Mouse (Mus musculus) right cerebral cortex, adult 2 months (tissue): Measurements from ENCODE around the gene Rab11fip3.
"Not testable (repeated sequence)": the region's sequence is repeated elsewhere in the genome, so short reads cannot be mapped to it uniquely, and the experiment has no call there.

ENCODE experiments used
- DNase-seq, 2 experiments: peaks; one replicate each; pipeline ENCODE4 v3.0.0; 2021 to 2022; ENCODE audit warnings: low spot score in 2 of 2

The Rab11fip3 gene

GRCm38 (mm10) chr17:26040711-26041110, 28.6 kb downstream of the Rab11fip3 start:
- not testable (repeated sequence) for DNase-seq

DNA sequence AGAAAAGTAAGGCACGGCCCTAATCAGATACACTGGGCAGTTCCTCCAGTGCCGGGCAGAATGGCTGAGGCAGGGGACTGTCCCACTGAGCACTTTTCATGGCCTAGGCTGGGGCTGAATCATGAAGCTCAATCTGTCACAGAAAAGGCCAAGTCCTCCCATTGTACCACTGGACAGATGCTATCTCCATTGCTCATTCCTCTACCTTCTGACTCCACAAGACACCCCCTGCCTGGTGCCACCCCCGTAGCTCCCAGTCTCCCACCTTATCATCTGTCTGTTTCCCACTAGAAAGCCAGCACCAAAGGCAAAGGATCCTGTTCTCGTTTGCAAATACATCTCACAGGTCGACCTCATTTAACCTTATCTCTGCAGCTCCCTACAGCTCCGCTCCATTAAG, 37.3 kb downstream of the Rab11fip3 start:
- no peak for DNase-seq

DNA sequence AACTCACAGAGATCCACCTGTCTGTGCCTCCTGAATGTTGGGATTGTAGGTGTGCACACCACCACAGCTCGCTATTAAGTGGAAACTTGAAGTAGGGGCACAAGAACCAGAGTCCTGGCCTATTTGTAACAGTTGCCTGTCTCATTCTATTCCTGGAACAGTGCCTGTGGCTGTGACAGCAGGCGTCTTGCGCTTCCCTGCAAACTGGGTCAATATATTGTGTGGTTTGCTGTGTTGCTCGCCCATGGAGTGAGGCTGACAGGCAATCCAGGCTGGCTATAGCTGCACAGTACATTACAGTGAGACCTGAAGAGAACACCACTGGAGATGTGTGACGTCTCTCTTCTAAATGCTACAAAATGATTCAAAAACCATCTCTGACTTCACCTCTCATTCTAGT, 37.8 kb downstream of the Rab11fip3 start:
- peak; percentile 51 to 58 for DNase-seq

DNA sequence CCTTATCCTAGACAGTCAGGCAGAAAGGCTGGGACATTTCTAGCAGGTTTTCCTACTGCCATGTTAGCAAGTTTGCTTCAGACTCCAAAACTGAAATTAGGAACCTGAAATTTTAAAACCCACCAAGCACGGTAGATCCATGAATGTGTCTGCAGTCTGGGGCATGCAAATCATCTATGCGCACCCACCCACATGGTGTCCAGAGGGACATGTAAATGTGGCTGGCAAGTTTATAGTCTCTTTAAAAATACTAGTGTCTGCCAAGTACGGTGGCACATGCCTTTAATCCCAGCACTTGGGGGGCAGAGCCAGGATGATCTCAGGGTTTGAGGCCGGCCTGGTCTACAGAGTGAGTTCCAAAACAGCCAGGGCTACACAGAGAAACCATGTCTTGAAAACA, 41.1 kb downstream of the Rab11fip3 start:
- no peak for DNase-seq

- no peak for DNase-seq
Observed at GRCm38 (mm10) chr17:26024674-26025073, 44.7 kb downstream of the Rab11fip3 start.

GRCm38 (mm10) chr17:26023966-26024365, 45.4 kb downstream of the Rab11fip3 start:
- no peak for DNase-seq

DNA sequence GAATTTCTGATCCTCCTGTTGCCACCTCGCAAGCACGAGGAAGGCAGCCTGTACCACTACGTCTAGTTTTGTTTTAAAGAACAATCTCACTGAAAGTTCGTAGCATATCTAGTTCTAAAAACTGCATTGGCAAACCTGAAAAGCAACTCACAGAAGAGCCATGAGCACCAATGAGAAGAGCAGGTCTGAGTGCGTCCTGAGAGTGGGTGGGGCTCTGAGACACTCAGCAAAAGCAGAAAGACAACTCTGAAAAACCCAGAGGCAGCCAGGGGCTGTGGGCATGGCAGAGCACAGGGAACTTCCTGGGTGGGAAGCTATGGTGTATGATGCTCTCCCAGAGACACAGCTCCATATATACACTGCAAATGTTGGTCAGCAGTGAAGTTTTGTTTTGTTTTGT, 46.2 kb downstream of the Rab11fip3 start:
- DNase-seq, result no peak

DNA sequence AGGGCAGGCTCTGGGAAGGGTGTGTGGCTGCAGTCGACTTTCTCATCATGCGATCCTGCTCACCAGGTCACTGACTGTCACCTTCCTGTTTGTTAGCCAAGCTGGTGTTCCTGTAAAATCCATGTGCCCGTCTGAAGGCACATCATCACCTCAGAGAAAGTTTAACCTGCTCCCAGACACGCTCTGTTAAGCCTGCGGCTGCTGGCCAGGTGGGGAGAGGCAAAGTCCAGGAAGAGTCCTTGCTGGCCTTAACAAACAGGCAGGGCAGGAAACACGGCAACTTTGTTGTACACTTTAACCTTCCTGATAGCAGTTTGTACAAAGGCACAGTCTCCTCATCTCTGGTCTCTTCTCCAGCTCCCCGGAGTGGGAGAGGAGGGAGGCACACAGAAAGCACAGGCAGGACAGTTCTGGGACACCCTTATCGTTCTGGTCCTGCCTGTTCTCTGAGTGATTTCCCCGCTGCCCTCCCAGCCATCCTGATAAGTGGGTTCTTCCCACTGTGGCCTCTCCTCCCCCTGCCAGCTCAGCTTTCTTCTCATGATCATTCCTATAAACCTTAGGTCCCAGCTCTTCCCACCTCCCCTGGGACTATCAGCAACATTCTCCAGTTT, 47.5 kb downstream of the Rab11fip3 start:
- DNase-seq, result no peak

DNA sequence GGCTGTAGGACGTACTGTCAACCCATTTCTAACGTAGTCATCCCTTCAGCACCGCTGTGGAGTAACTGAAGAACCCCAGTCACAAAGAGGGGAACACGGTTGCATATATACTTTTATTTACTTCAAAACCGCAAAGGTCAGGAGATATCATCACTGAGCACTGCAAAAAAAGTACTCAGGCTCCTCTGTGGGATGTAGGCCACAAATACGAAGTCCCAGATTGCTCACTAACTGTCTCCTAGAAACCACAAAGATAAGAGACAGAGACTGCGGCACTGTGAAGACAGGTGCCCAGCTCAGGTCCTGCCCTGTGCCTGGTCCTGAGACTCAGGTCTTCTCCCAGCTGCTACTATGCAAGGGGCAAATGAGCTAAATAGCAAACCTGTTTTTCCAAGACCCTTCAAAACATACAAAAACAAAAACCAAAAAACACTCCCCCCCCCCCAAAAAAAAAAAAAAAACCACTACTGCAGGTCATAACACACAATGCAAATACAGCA, 48.5 kb downstream of the Rab11fip3 start:
- DNase-seq, result no peak

DNA sequence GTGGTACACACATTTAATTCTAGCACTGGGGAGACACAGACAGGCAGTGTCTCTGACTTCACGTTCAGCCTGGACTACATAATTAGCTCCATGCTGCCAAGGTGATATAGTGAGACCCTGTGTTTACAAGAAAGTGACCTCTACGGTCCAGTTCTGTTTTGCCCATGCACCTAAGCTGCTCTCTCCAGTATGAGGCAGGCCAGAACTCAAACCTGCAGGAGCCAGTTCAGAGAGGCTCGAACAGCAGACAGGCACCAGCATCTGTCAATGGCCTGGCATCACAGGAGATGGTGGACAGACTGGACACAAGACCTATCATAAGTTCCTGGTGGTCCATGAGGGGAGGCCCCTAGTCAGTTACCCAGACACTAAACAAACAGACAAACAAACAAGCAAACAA, 51.0 kb downstream of the Rab11fip3 start:
- DNase-seq, result no peak

DNA sequence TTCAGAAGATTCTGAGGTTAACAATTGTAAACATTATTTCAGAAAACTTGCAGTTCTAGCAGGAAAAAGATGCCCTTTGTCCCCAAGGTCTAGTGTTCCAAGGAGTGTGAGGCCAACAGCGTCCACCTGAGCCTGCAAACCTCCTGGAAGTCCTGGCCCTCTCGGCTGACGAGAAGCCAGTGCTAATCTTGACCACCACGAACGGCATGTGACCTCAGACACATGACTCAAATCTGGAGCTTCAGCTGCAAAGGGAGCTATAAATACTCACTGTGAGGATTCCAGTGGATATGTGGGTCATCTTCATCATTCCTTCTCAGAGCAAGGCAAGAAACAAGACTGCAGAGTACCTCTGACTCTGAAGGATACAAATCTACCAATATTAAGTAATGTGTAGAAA, 51.4 kb downstream of the Rab11fip3 start:
- no peak for DNase-seq

- no peak for DNase-seq
Observed at GRCm38 (mm10) chr17:26017021-26017420, 52.3 kb downstream of the Rab11fip3 start.

- peak; percentile 75 to 77 for DNase-seq
Observed at GRCm38 (mm10) chr17:26013711-26014110, 55.6 kb downstream of the Rab11fip3 start.

DNA sequence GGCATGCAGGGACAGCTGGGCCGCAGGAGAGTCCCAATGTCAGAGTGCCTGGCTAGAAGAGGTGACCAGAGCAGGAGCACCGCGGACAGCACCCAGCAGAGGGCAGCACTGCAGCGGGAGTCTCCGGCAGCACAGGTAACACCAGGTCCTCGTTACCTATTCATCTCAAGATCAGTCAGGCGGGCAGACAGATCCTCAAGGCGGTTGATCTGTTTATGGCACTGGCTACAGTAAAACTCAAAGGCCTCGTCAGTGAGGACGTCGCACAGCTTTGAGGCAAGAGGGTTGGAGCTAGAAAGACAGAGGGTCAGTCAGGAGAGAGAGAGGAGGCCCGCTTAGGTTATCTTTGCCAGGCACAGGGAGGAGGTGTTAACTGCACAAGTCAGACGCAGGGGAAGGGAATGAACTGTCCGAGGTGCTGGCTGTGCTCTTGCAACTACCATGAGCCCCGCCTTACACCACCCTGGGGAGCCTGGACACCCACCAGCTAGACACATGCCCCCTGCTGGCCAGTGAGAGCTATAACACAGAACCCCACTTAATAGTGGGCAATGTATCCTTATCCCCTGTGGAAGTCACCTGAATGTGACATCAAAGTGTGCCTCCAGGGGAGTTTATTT, 57.4 kb downstream of the Rab11fip3 start:
- peak; percentile 66 to 74 for DNase-seq

- DNase-seq, result peak; percentile 91 to 92
Observed at GRCm38 (mm10) chr17:26009540-26009939, 59.8 kb downstream of the Rab11fip3 start.

DNA sequence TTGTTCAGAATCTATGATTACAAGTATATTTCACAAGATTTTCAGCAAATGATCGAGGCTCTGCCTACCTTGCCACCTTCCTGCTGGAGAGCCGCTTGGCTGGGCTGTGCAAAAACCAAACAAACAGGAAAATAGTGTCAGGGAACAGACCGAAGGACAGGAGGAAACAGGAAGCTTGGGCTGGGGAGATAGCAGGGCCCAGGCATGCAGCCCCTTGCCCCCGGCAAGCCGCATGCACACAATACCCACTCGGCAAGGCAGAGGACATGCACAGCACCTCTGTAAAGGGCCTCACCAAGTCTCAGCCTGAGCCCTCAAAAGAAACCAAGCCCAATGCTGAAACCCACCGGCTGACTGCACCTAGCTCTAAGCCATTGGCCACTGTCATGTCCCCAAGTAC, 60.6 kb downstream of the Rab11fip3 start:
- DNase-seq, result no peak

GRCm38 (mm10) chr17:26008331-26008730, 61.0 kb downstream of the Rab11fip3 start:
- DNase-seq, result no peak

GRCm38 (mm10) chr17:26007646-26008045, 61.7 kb downstream of the Rab11fip3 start:
- DNase-seq, result no peak

GRCm38 (mm10) chr17:26005731-26006450, 63.5 kb downstream of the Rab11fip3 start:
- no peak for DNase-seq

GRCm38 (mm10) chr17:26004711-26005110, 64.6 kb downstream of the Rab11fip3 start:
- no peak for DNase-seq

GRCm38 (mm10) chr17:26003864-26004263, 65.5 kb downstream of the Rab11fip3 start:
- DNase-seq, result no peak

GRCm38 (mm10) chr17:25998425-25998824, 70.9 kb downstream of the Rab11fip3 start:
- DNase-seq, result no peak

DNA sequence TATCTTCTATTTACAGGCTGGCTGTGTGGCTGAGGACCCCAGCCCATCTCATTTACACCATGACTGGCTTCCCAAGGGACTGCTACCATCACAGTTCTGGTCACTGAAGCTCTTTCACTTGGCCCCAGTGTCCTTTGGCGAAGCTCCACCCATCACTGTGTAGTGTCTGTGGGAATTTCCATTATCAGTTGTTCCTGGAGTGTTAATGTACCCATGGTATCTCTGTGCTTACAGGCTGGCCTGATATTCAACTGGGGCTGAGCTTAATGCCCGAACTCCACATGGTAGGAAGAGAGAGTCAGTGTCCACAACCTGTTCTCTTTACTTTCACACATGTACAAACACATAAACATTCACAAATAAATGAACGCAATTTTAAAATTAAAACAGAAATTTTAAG, 75.9 kb downstream of the Rab11fip3 start:
- DNase-seq, result no peak
